20 mouse cellular contexts compared by ENCODE assay signal in genomic region chr1:189644700-189645345, GRCm38 (mm10). TPM values are rescaled to one million over a fixed set of nuclear protein-coding genes. Genes with fewer than 3 reads are reported as not detected.
DNase-seq lines count a peak whose midpoint lies in the region; ATAC-seq and TF ChIP-seq lines count a peak whose summit lies in the region.
"Had no signal": no experiment of that assay in that cellular context is flagged by ENCODE, and none has a peak within 500 bp of the region (broad histone marks: within the 10 kb centered on the region; RNA-seq: fewer than 3 reads in every experiment).

No protein-coding gene starts in this region.

- H3K9ac ChIP-seq in hindbrain, embryonic 13.5 days, result peak overlapping the region; percentile 46; the same call in 1 of the 2 replicates
- no peak overlapping the region for H3K9ac ChIP-seq in hindbrain, embryonic 11.5 days (ENCODE audit: low read depth, low read length)
- no peak overlapping the region; the same call in 1 of the 2 replicates for H3K9ac ChIP-seq in midbrain, embryonic 14.5 days (replicated peaks; ENCODE audit: low read length)
- H3K9ac ChIP-seq in hindbrain, embryonic 16.5 days (ENCODE audit: low read depth, low read length), result peak overlapping the region; percentile 14; the same call in 1 of the 2 replicates
- H3K9ac ChIP-seq: embryonic facial prominence, embryonic 13.5 days; limb, embryonic 12.5 days; liver, embryonic 13.5 days; lung, embryonic 15.5 days had no signal

- peaks cover 11% of the 10 kb centered on the region for H3K4me1 ChIP-seq in hindbrain, embryonic 13.5 days (replicated peaks)
- H3K4me1 ChIP-seq in hindbrain, embryonic 11.5 days (replicated peaks; ENCODE audit: control insufficient read depth, insufficient read depth, low read length), result no peaks in the 10 kb centered on the region
- 0 out of 2 replicates have a peak, but pooled peaks cover 3% of the 10 kb centered on the region for H3K4me1 ChIP-seq in midbrain, embryonic 14.5 days (ENCODE audit: control insufficient read depth, insufficient read depth, low read length)
- H3K4me1 ChIP-seq in midbrain, embryonic 10.5 days, result no peaks in the 10 kb centered on the region
- peaks cover 11% of the 10 kb centered on the region for H3K4me1 ChIP-seq in hindbrain, embryonic 16.5 days (ENCODE audit: control insufficient read depth, insufficient read depth, low read depth, low read length)
- no peaks in the 10 kb centered on the region for H3K4me1 ChIP-seq in olfactory bulb, adult 2 months (ENCODE audit: control insufficient read depth, insufficient read depth, low read length)
- H3K4me1 ChIP-seq: embryonic facial prominence, embryonic 13.5 days; limb, embryonic 12.5 days; liver, embryonic 13.5 days; lung, embryonic 15.5 days had no signal

- H3K27me3 ChIP-seq in hindbrain, embryonic 13.5 days, result no peaks in the 10 kb centered on the region
- H3K27me3 ChIP-seq in hindbrain, embryonic 11.5 days (ENCODE audit: control insufficient read depth, insufficient read depth, low read length), result no peaks in the 10 kb centered on the region
- no peaks in the 10 kb centered on the region for H3K27me3 ChIP-seq in midbrain, embryonic 14.5 days (ENCODE audit: control insufficient read depth, insufficient read depth, low read length)
- no peaks in the 10 kb centered on the region for H3K27me3 ChIP-seq in midbrain, embryonic 10.5 days (ENCODE audit: low read depth, poor library complexity, severe bottlenecking)
- no peaks in the 10 kb centered on the region for H3K27me3 ChIP-seq in hindbrain, embryonic 16.5 days (replicated peaks; ENCODE audit: control insufficient read depth, insufficient read depth, low read length)
- H3K27me3 ChIP-seq: embryonic facial prominence, embryonic 13.5 days; limb, embryonic 12.5 days; liver, embryonic 13.5 days; lung, embryonic 15.5 days had no signal

- TF ChIP-seq POLR2A in olfactory bulb, adult 2 months (IDR thresholded peaks at IDR 0.05; ENCODE audit: insufficient read depth, low read depth, low read length), result no peak

- no peaks in the 10 kb centered on the region for H3K36me3 ChIP-seq in hindbrain, embryonic 13.5 days
- H3K36me3 ChIP-seq in hindbrain, embryonic 11.5 days (ENCODE audit: control insufficient read depth, insufficient read depth, low read length), result peaks cover 10% of the 10 kb centered on the region; the same call in 1 of the 2 replicates
- peaks cover 5% of the 10 kb centered on the region for H3K36me3 ChIP-seq in midbrain, embryonic 14.5 days (ENCODE audit: control insufficient read depth, insufficient read depth, low read length)
- H3K36me3 ChIP-seq in midbrain, embryonic 10.5 days, result peaks cover 99% of the 10 kb centered on the region
- H3K36me3 ChIP-seq in hindbrain, embryonic 16.5 days (ENCODE audit: control insufficient read depth, insufficient read depth, low read length), result no peaks in the 10 kb centered on the region

- no peaks in the 10 kb centered on the region for H3K9me3 ChIP-seq in hindbrain, embryonic 13.5 days
- H3K9me3 ChIP-seq in hindbrain, embryonic 11.5 days (ENCODE audit: control insufficient read depth, low read length), result no peaks in the 10 kb centered on the region
- H3K9me3 ChIP-seq in midbrain, embryonic 14.5 days (ENCODE audit: control insufficient read depth, low read length), result no peaks in the 10 kb centered on the region
- no peaks in the 10 kb centered on the region for H3K9me3 ChIP-seq in midbrain, embryonic 10.5 days (replicated peaks)
- no peaks in the 10 kb centered on the region for H3K9me3 ChIP-seq in hindbrain, embryonic 16.5 days (ENCODE audit: control insufficient read depth, low read length)
- H3K9me3 ChIP-seq: embryonic facial prominence, embryonic 13.5 days; limb, embryonic 12.5 days; liver, embryonic 13.5 days; lung, embryonic 15.5 days had no signal

- WGBS in hindbrain, embryonic 13.5 days, result 78% methylated on average over 3 of the region's 3 CpGs
- WGBS in hindbrain, embryonic 11.5 days, result 86% methylated on average over 3 of the region's 3 CpGs
- 70% methylated on average over 3 of the region's 3 CpGs for WGBS in midbrain, embryonic 14.5 days
- 86% methylated on average over 3 of the region's 3 CpGs for WGBS in midbrain, embryonic 10.5 days
- 50% methylated on average over 3 of the region's 3 CpGs for WGBS in hindbrain, embryonic 16.5 days
- WGBS in olfactory bulb, adult 2 months, result 49% methylated on average over 3 of the region's 3 CpGs

- peak; percentile 73; the same call in 1 of the 2 replicates for ATAC-seq in hindbrain, embryonic 13.5 days (ENCODE audit: low FRiP score)
- no peak for ATAC-seq in hindbrain, embryonic 11.5 days (ENCODE audit: low FRiP score)
- no peak for ATAC-seq in midbrain, embryonic 14.5 days (ENCODE audit: low FRiP score, low TSS enrichment)
- ATAC-seq in hindbrain, embryonic 16.5 days, result peak; percentile 92
- ATAC-seq in megakaryocyte progenitor cell, adult 5-6 weeks (replicated peaks; ENCODE audit: poor library complexity), result no peak
- ATAC-seq: activated CD4-positive, CD25-positive, alpha-beta regulatory T cell, adult 4 months had no signal

- TF ChIP-seq CTCF in olfactory bulb, adult 2 months (IDR thresholded peaks at IDR 0.05; ENCODE audit: insufficient read depth, low read depth, low read length), result no peak

- H3K27ac ChIP-seq in hindbrain, embryonic 13.5 days, result peak overlapping the region; percentile 75
- H3K27ac ChIP-seq in hindbrain, embryonic 11.5 days (ENCODE audit: low read depth, low read length), result no peak overlapping the region
- H3K27ac ChIP-seq in midbrain, embryonic 14.5 days (replicated peaks; ENCODE audit: low read depth, low read length), result peak overlapping the region; percentile 68
- H3K27ac ChIP-seq in midbrain, embryonic 10.5 days (replicated peaks), result no peak overlapping the region
- peak overlapping the region; percentile 62 for H3K27ac ChIP-seq in hindbrain, embryonic 16.5 days (ENCODE audit: low read depth, low read length)
- peak overlapping the region; percentile 10; the same call in 1 of the 2 replicates for H3K27ac ChIP-seq in olfactory bulb, adult 2 months (ENCODE audit: insufficient read depth, low read depth, low read length)
- H3K27ac ChIP-seq: embryonic facial prominence, embryonic 13.5 days; limb, embryonic 12.5 days; liver, embryonic 13.5 days; lung, embryonic 15.5 days had no signal

- H3K4me3 ChIP-seq in hindbrain, embryonic 13.5 days, result no peak overlapping the region
- no peak overlapping the region for H3K4me3 ChIP-seq in hindbrain, embryonic 11.5 days (ENCODE audit: low read depth, low read length)
- no peak overlapping the region for H3K4me3 ChIP-seq in midbrain, embryonic 14.5 days (replicated peaks; ENCODE audit: low read depth, low read length)
- no peak overlapping the region for H3K4me3 ChIP-seq in midbrain, embryonic 10.5 days
- no peak overlapping the region for H3K4me3 ChIP-seq in hindbrain, embryonic 16.5 days (ENCODE audit: low read length)
- no peak overlapping the region for H3K4me3 ChIP-seq in olfactory bulb, adult 2 months (ENCODE audit: insufficient read depth, low read depth, low read length)
- H3K4me3 ChIP-seq: embryonic facial prominence, embryonic 13.5 days; limb, embryonic 12.5 days; liver, embryonic 13.5 days; lung, embryonic 15.5 days had no signal

- no peak for DNase-seq in hindbrain, embryonic 11.5 days (ENCODE audit: low spot score)
- DNase-seq in midbrain, embryonic 14.5 days, result peak; percentile 37
- DNase-seq in midbrain, embryonic 10.5 days (ENCODE audit: low spot score), result no peak
- DNase-seq in left cerebral cortex, adult 9 months (ENCODE audit: low spot score in 2 of 2), result no peak
- DNase-seq: adrenal gland, postnatal 25 days; cerebellum, adult 2 months; heart, adult 18-20 months; kidney, adult 2 months; kidney, postnatal 25 days; liver, embryonic 13.5 days; spleen, adult 18-20 months; thymus, adult 2 months had no signal

- H3K4me2 ChIP-seq in hindbrain, embryonic 13.5 days, result no peak overlapping the region
- no peak overlapping the region for H3K4me2 ChIP-seq in hindbrain, embryonic 11.5 days (replicated peaks; ENCODE audit: low read depth, low read length)
- H3K4me2 ChIP-seq in midbrain, embryonic 14.5 days (ENCODE audit: low read length), result no peak overlapping the region
- H3K4me2 ChIP-seq in hindbrain, embryonic 16.5 days (ENCODE audit: low read length), result no peak overlapping the region
- H3K4me2 ChIP-seq: embryonic facial prominence, embryonic 13.5 days; limb, embryonic 12.5 days; liver, embryonic 13.5 days; lung, embryonic 15.5 days had no signal

RNA-seq across cellular contexts. Expression of gene Cenpf, which starts 43.1 kb away (rescaled TPM):
- polyA plus RNA-seq in hindbrain, embryonic 13.5 days (2015; fragmentation: Nextera tagmentation; extraction: Ambion mirVana), result 26.8 and 28.4 TPM in 2 replicates
- polyA plus RNA-seq in hindbrain, embryonic 11.5 days (2014; fragmentation: Nextera tagmentation; extraction: Ambion mirVana), result 103 and 141 TPM in 2 replicates
- polyA plus RNA-seq in midbrain, embryonic 14.5 days (2014; fragmentation: Nextera tagmentation; extraction: Ambion mirVana), result 13.3 and 27.3 TPM in 2 replicates
- 131 and 136 TPM in 2 replicates for polyA plus RNA-seq in midbrain, embryonic 10.5 days (2016; fragmentation: Nextera tagmentation; extraction: Ambion mirVana)
- polyA plus RNA-seq in hindbrain, embryonic 16.5 days (2015; fragmentation: Nextera tagmentation; extraction: Ambion mirVana), result 16.1 and 17.1 TPM in 2 replicates
- not detected in 2 replicates for polyA plus RNA-seq in olfactory bulb, adult 2 months (2012; ENCODE audit: insufficient read depth, insufficient read length, low replicate concordance, missing spikeins)
- 31.3 and 34.9 TPM in 2 replicates for total RNA-seq in megakaryocyte progenitor cell, adult 5-6 weeks (2015)
- 33.3 and 41.4 TPM in 2 replicates for total RNA-seq in megakaryocyte progenitor cell, adult 5-6 weeks (2017)

Comparison
In these comparisons a context has a peak if more than half of its experiments do, and no peak if none do; other contexts are left out.
1. ATAC-seq: peak in hindbrain, embryonic 13.5 days (single experiment) and hindbrain, embryonic 16.5 days (single experiment); none in hindbrain, embryonic 11.5 days (single experiment), midbrain, embryonic 14.5 days (single experiment) and megakaryocyte progenitor cell, adult 5-6 weeks (single experiment).
2. H3K27ac ChIP-seq: peak in hindbrain, embryonic 13.5 days (single experiment), midbrain, embryonic 14.5 days (single experiment), hindbrain, embryonic 16.5 days (single experiment) and olfactory bulb, adult 2 months (single experiment); none in hindbrain, embryonic 11.5 days (single experiment) and midbrain, embryonic 10.5 days (single experiment).
3. H3K9ac ChIP-seq: peak in hindbrain, embryonic 13.5 days (single experiment) and hindbrain, embryonic 16.5 days (single experiment); none in hindbrain, embryonic 11.5 days (single experiment) and midbrain, embryonic 14.5 days (single experiment).